Mouse (Mus musculus) monocyte, adult 59 days (primary cell): ENCODE data around the gene Cpz. TPM values are rescaled to one million over a fixed set of nuclear protein-coding genes. Genes with fewer than 3 reads are reported as not detected.

Source experiments
- total RNA-seq, 2 experiments: library from RNA; stranded (reverse); gene quantifications; one replicate each; pipeline ENCODE4 v1.2.4; 2023

Cpz gene
- total RNA-seq = not detected

GRCm38 (mm10) chr5:35525469-35526123 is at the start of gene Cpz:
Cpz (minus strand) TSS chr5:35525698.

GRCm38 (mm10) chr5:35574653-35575599 is 49.4 kb upstream of the Cpz start, which contains the start of gene Trmt44:
Trmt44 (minus strand) TSS chr5:35575070.

Other genes with a start within 250 kb of the Cpz start
- gene Adra2c, start 247.4 kb downstream of the Cpz start, total RNA-seq = not detected
- not detected for gene Hmx1, start 136.6 kb downstream of the Cpz start, total RNA-seq
- 1 to 10 TPM; 7.4 to 8.7 TPM for gene Trmt44, start 49.4 kb upstream of the Cpz start, total RNA-seq
- 100 to 1,000 TPM; 163 to 203 TPM for gene Acox3, start 57.3 kb upstream of the Cpz start, total RNA-seq
- 1 to 10 TPM; 8.2 to 8.5 TPM for gene Htra3, start 154.1 kb upstream of the Cpz start, total RNA-seq
- 10 to 100 TPM; 56.4 to 57.9 TPM for gene Sh3tc1, start 214.3 kb upstream of the Cpz start, total RNA-seq
- gene Ablim2, start 232.2 kb upstream of the Cpz start, total RNA-seq = 1 to 10 TPM; 1.2 to 1.7 TPM